Mouse (Mus musculus): ENCODE measurements around the gene Sbno2.

Sbno2 gene

GRCm38 (mm10) chr10:80036832-80037231 is 68.5 kb downstream of the Sbno2 start:
- no peak for DNase-seq (ENCODE audit: low read depth, low spot score)

- no peak for DNase-seq (ENCODE audit: low read depth, low spot score)
Observed at GRCm38 (mm10) chr10:80035686-80036085, 69.7 kb downstream of the Sbno2 start.

GRCm38 (mm10) chr10:80035148-80035547 is 70.2 kb downstream of the Sbno2 start:
- no peak for DNase-seq (ENCODE audit: low read depth, low spot score)

GRCm38 (mm10) chr10:80033511-80034391 is 71.6 kb downstream of the Sbno2 start:
- peak; percentile 83 for DNase-seq (ENCODE audit: low read depth, low spot score)

- DNase-seq (ENCODE audit: low read depth, low spot score), result no peak
Observed at GRCm38 (mm10) chr10:80032799-80033480, 72.4 kb downstream of the Sbno2 start.

GRCm38 (mm10) chr10:80030736-80031135 is 74.6 kb downstream of the Sbno2 start:
- DNase-seq (ENCODE audit: low read depth, low spot score), result no peak

GRCm38 (mm10) chr10:80030191-80030590 is 75.2 kb downstream of the Sbno2 start:
- DNase-seq (ENCODE audit: low read depth, low spot score), result no peak

GRCm38 (mm10) chr10:80028521-80028846 is 76.9 kb downstream of the Sbno2 start:
- no peak for DNase-seq (ENCODE audit: low read depth, low spot score)

GRCm38 (mm10) chr10:80027681-80028520 is 77.5 kb downstream of the Sbno2 start:
- DNase-seq (ENCODE audit: low read depth, low spot score), result no peak

GRCm38 (mm10) chr10:80025889-80026288 is 79.5 kb downstream of the Sbno2 start:
- no peak for DNase-seq (ENCODE audit: low read depth, low spot score)

- DNase-seq (ENCODE audit: low read depth, low spot score), result no peak
Observed at GRCm38 (mm10) chr10:80025463-80025862, 79.9 kb downstream of the Sbno2 start.

GRCm38 (mm10) chr10:80025044-80025347 is 80.4 kb downstream of the Sbno2 start:
- DNase-seq (ENCODE audit: low read depth, low spot score), result no peak

GRCm38 (mm10) chr10:80024229-80025043 is 80.9 kb downstream of the Sbno2 start:
- peak; percentile 24 for DNase-seq (ENCODE audit: low read depth, low spot score)

GRCm38 (mm10) chr10:80023758-80024157 is 81.6 kb downstream of the Sbno2 start:
- no peak for DNase-seq (ENCODE audit: low read depth, low spot score)

GRCm38 (mm10) chr10:80022806-80023205 is 82.6 kb downstream of the Sbno2 start:
- no peak for DNase-seq (ENCODE audit: low read depth, low spot score)

GRCm38 (mm10) chr10:80022164-80022563 is 83.2 kb downstream of the Sbno2 start:
- DNase-seq (ENCODE audit: low read depth, low spot score), result no peak

GRCm38 (mm10) chr10:80021320-80021641 is 84.1 kb downstream of the Sbno2 start:
- no peak for DNase-seq (ENCODE audit: low read depth, low spot score)

- DNase-seq (ENCODE audit: low read depth, low spot score), result no peak
Observed at GRCm38 (mm10) chr10:80020603-80021319, 84.6 kb downstream of the Sbno2 start.

GRCm38 (mm10) chr10:80020191-80020590 is 85.2 kb downstream of the Sbno2 start:
- no peak for DNase-seq (ENCODE audit: low read depth, low spot score)

- DNase-seq (ENCODE audit: low read depth, low spot score), result no peak
Observed at GRCm38 (mm10) chr10:80019471-80020131, 85.8 kb downstream of the Sbno2 start.

Measured in brain, adult 2 months (tissue).